Mouse (Mus musculus) midbrain, embryonic 12.5 days (tissue): ENCODE measurements around the gene Tfpt. TPM values are rescaled to one million over a fixed set of nuclear protein-coding genes. Genes with fewer than 3 reads are reported as not detected.

ENCODE experiments used
- microRNA-seq: library from miRNA; unstranded; fragments of <30 nt; microRNA quantifications from one replicate; pipeline ENCODE4, GENCODE M21; 2017
- polyA plus RNA-seq: library from polyadenylated mRNA; unstranded; fragments of >200 nt; fragmentation: Nextera tagmentation; extraction: Ambion mirVana; gene quantifications from 2 replicates; pipeline ENCODE4 v1.2.1, GENCODE M21; 2016

Gene Tfpt
- polyA plus RNA-seq, 1 experiment from 2014 or later = 37.1 TPM

Small RNA genes within 50 kb of the gene (microRNA-seq; reads per million reads assigned to microRNA genes)
- not detected for gene Gm25100
- gene Mir3572 = 2.3 reads per million, percentile 2 among the genes with 10 or more reads in this experiment

Other genes with a start within 250 kb of the Tfpt start
- 7.4 and 7.9 TPM in 2 replicates for gene Cacng8, start 239.2 kb downstream of the Tfpt start, polyA plus RNA-seq
- gene Cacng6, start 205.7 kb downstream of the Tfpt start, polyA plus RNA-seq = 0.20 TPM in 1 of 2 replicates, not detected in the other
- gene Tarm1, start 127.3 kb downstream of the Tfpt start, polyA plus RNA-seq = not detected in 2 replicates
- gene Oscar, start 13.8 kb downstream of the Tfpt start, polyA plus RNA-seq = 0.22 TPM in 1 of 2 replicates, not detected in the other
- gene Ndufa3, start 12.6 kb downstream of the Tfpt start, polyA plus RNA-seq = 341 and 342 TPM in 2 replicates
- 121 and 131 TPM in 2 replicates for gene Prpf31, start 56 bp upstream of the Tfpt start, polyA plus RNA-seq
- 59.5 and 67.5 TPM in 2 replicates for gene Cnot3, start 15.3 kb upstream of the Tfpt start, polyA plus RNA-seq
- 23.1 and 25.6 TPM in 2 replicates for gene Leng1, start 35.9 kb upstream of the Tfpt start, polyA plus RNA-seq
- 2.8 and 3.1 TPM in 2 replicates for gene Tmc4, start 47.6 kb upstream of the Tfpt start, polyA plus RNA-seq
- gene Tsen34, start 62.9 kb upstream of the Tfpt start, polyA plus RNA-seq = 202 and 212 TPM in 2 replicates
- gene Mboat7, start 63.6 kb upstream of the Tfpt start, polyA plus RNA-seq = 37.9 and 42.6 TPM in 2 replicates
- gene Rps9, start 74.1 kb upstream of the Tfpt start, polyA plus RNA-seq = 1,015 and 1,051 TPM in 2 replicates
- gene Pirb, start 90.5 kb upstream of the Tfpt start, polyA plus RNA-seq = 0.15 and 0.22 TPM in 2 replicates
- not detected in 2 replicates for gene Gm15448, start 195.8 kb upstream of the Tfpt start, polyA plus RNA-seq
- gene Pira2, start 215.1 kb upstream of the Tfpt start, polyA plus RNA-seq = not detected in 2 replicates